Mouse (Mus musculus): Measurements from ENCODE around the gene Sbno2.

DNA sequence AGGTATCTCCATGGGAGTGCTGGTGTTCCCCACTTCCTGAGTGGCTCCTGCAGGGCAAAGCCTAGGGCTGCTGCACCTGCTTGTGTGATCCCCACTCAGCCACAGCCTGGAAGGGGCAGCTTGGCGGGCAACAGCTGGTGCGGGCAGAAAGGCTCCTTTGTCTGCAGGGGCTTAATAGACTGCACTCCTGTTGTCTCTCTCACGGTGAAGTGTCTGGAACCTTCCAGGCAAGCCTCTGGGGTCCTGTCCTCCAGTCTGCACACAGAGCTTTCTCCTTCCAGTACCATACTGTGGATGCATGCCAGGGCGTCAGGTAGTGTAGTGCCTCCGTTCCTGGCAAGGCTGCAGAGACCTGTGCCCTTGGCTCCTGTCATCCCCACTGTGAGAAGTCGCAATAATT lies 13.2 kb upstream of the Sbno2 start:
- TF ChIP-seq CTCF (IDR thresholded peaks at IDR 0.05; ENCODE audit: extremely low read depth, insufficient read length, insufficient replicate concordance, low read depth, low read length), result no peak
- TF ChIP-seq POLR2A (IDR thresholded peaks at IDR 0.05; ENCODE audit: low read depth, low read length), result no peak

All from small intestine, adult 2 months (tissue).